Mouse (Mus musculus) CD4-positive, CD25-positive, alpha-beta regulatory T cell, adult 2 months (primary cell): ENCODE measurements around the gene Epo.

ENCODE experiments used
- DNase-seq: peaks from one replicate; pipeline ENCODE4 v3.0.0-alpha.2; 2012; ENCODE audit warnings: low read depth, low spot score

The Epo gene

GRCm38 (mm10) chr5:137476964-137477363 lies 56.1 kb downstream of the Epo start, which contains the start of gene Zan:
Gene Zan, minus strand, starts transcription at chr5:137477064.
- DNase-seq = no peak

GRCm38 (mm10) chr5:137474351-137474750 lies 58.7 kb downstream of the Epo start:
- DNase-seq = no peak

- no peak for DNase-seq
Observed at GRCm38 (mm10) chr5:137472252-137472904, 60.7 kb downstream of the Epo start.

GRCm38 (mm10) chr5:137466946-137467345 lies 66.1 kb downstream of the Epo start:
- no peak for DNase-seq

DNA sequence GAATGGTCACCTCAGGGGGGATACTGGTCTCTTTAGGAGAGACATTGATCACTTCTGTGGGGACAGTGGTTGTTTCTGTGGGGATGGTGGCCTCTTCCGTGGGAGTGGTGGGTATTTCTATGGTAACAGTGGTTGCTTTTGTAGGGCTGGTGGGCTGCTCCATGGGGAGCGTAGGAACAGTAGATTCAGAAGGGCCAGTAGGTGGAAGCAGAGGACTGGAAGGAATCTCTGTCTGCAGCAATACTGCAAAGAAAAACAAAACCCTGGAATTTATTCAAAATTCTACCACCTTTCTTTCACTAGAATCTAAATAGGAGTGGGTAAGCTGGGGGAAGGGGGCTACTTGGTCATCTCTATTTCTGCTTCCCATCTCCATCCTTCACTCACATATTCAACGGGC lies 68.0 kb downstream of the Epo start:
- no peak for DNase-seq

GRCm38 (mm10) chr5:137455866-137456591 lies 77.0 kb downstream of the Epo start:
- DNase-seq = no peak

DNA sequence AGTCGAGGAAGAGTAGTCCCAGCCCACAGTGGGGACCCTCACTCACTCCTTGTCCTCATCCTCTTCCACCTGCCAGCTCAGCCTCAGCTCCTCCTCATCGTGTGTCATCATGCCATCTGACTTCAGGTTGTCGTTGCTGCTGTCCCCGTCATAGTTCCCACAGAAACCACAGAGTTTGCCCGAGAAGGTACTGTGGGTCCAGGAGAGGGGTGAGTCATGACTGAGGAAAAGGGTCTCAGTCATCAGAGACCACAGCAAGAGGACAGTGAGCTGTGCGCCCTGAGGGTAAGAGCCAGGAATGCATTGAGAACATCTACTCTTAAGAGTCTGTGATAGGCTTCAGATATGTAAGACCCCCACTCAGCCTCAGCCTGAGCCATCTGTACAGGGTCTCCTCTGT lies 77.8 kb downstream of the Epo start:
- DNase-seq = no peak

DNA sequence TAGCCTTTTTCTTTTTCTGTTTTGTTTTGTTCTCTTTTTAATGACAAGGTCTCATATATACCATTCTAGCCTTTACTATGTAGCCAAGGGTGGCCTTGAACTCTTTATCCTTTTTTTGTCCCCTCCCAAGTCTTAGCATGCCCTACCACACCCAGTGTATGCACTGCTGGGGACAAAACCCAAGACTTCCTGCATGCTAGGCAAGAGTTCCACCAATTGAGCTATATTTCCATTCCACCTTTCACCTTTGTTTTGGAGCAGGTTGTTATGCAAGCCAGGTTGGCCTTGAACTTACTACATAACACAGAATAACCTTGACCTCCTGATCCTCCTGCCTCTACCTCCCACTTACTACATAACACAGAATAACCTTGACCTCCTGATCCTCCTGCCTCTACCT lies 87.5 kb downstream of the Epo start:
- no peak for DNase-seq

DNA sequence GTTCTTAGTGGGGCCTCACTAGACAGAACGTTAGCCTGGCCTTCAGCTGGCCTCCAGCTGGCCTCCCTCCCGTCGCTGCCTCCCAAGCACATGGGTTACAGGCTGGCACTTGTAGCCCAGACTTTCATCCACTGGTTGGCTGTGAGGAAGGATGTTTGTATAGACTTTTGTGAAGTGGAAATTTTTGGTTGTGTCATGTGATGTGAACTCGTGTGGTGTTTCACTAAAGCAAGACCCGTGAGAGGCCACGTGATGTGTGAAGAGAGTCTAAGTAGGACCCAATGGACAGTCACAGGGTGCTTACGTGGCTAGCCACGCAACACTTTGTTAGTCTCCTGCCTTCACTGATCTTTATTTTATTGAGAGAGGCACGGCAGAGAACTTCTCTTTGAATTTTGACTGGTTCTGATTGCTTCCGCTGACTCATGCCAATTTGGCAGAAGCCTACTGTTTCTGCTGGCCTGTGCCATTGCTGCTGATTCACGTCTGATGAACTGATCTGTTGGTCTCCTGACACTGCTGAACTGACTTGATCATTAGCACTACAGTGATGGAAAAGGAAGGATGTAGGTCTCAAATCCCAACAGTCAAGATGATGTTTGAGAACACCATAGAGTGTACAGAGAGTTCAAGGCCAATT lies 92.7 kb downstream of the Epo start:
- DNase-seq = no peak

DNA sequence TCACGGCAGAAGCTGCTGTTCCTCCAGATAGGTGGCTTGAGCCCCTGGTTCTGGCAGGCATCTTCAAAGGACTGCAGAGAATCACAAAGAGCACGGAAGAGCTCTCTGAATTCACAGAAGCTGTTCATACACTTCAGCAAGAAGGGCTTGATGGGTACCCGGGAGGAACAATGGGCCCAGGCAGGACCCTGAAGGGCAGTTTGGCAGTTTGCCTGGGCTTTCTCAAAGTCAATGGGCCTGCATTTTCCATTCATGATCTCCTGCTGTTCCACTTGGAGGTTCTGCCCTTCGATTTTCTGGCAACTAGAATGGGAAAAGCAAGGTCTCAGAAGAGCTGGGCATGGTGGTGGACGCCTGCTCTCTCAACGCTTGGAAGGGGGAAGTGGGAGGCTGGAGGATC lies 99.2 kb downstream of the Epo start:
- DNase-seq = no peak
